Mouse (Mus musculus): Measurements from ENCODE around the gene Zfp385b. TPM values are rescaled to one million over a fixed set of nuclear protein-coding genes. Genes with fewer than 3 reads are reported as not detected.

Zfp385b gene
- polyA plus RNA-seq, 1 experiment: 0.28 TPM

- TF ChIP-seq USF1 (IDR thresholded peaks at IDR 0.05; ENCODE audit: low read depth) (no peak), TCF12 (IDR thresholded peaks at IDR 0.05; ENCODE audit: insufficient read depth, poor library complexity, severe bottlenecking) (no peak), CEBPB (IDR thresholded peaks at IDR 0.05; ENCODE audit: insufficient read depth, poor library complexity, severe bottlenecking) (no peak), MYOG (IDR thresholded peaks at IDR 0.05; ENCODE audit: control insufficient read depth in 1 of 3, insufficient read depth in 1 of 3, insufficient read length in 2 of 3, low read depth in 2 of 3) (no peak), REST (IDR thresholded peaks at IDR 0.05; ENCODE audit: insufficient read depth, insufficient read length) (no peak), POLR2A (IDR thresholded peaks at IDR 0.05; ENCODE audit: insufficient read length, low read depth) (no peak), E2F4 (IDR thresholded peaks at IDR 0.05; ENCODE audit: insufficient read depth) (no peak), MAX (IDR thresholded peaks at IDR 0.05; ENCODE audit: low read depth) (no peak), POLR2AphosphoS2 (IDR thresholded peaks at IDR 0.05; ENCODE audit: insufficient read length, low read depth) (no peak), SRF (IDR thresholded peaks at IDR 0.05; ENCODE audit: control insufficient read depth, insufficient read length, low read depth) (no peak), MYOD1 (IDR thresholded peaks at IDR 0.05; ENCODE audit: control insufficient read depth in 1 of 3, insufficient read length in 2 of 3, low read depth in 2 of 3) (no peak), TCF3 (IDR thresholded peaks at IDR 0.05; ENCODE audit: insufficient read length, low read depth) (no peak)
- no peak overlapping the region for H3K4me3 ChIP-seq
These were observed 361.0 kb downstream of the Zfp385b start for GRCm38 (mm10) chr2:77458431-77458830.

GRCm38 (mm10) chr2:77457120-77457519 lies 362.3 kb downstream of the Zfp385b start:
- TF ChIP-seq POLR2AphosphoS2 (IDR thresholded peaks at IDR 0.05; ENCODE audit: insufficient read length, low read depth) (no peak), REST (IDR thresholded peaks at IDR 0.05; ENCODE audit: insufficient read depth, insufficient read length) (no peak), TCF12 (IDR thresholded peaks at IDR 0.05; ENCODE audit: insufficient read depth, poor library complexity, severe bottlenecking) (no peak), MYOD1 (IDR thresholded peaks at IDR 0.05; ENCODE audit: control insufficient read depth in 1 of 3, insufficient read length in 2 of 3, low read depth in 2 of 3) (no peak), MAX (IDR thresholded peaks at IDR 0.05; ENCODE audit: low read depth) (no peak), USF1 (IDR thresholded peaks at IDR 0.05; ENCODE audit: low read depth) (no peak), TCF3 (IDR thresholded peaks at IDR 0.05; ENCODE audit: insufficient read length, low read depth) (no peak), POLR2A (IDR thresholded peaks at IDR 0.05; ENCODE audit: insufficient read length, low read depth) (no peak), CEBPB (IDR thresholded peaks at IDR 0.05; ENCODE audit: insufficient read depth, poor library complexity, severe bottlenecking) (no peak), SRF (IDR thresholded peaks at IDR 0.05; ENCODE audit: control insufficient read depth, insufficient read length, low read depth) (no peak), MYOG (IDR thresholded peaks at IDR 0.05; ENCODE audit: control insufficient read depth in 1 of 3, insufficient read depth in 1 of 3, insufficient read length in 2 of 3, low read depth in 2 of 3) (no peak), E2F4 (IDR thresholded peaks at IDR 0.05; ENCODE audit: insufficient read depth) (no peak)

More at GRCm38 (mm10) chr2:77458431-77458830, 361.0 kb downstream of the Zfp385b start:
- no peak overlapping the region for H3K4me2 ChIP-seq (ENCODE audit: low read depth)
- no peaks in the 10 kb centered on the region for H3K79me2 ChIP-seq (ENCODE audit: control insufficient read depth, insufficient read depth)
- H3ac ChIP-seq (ENCODE audit: control insufficient read depth, insufficient read length): no peak overlapping the region
- no peaks in the 10 kb centered on the region for H3K36me3 ChIP-seq (ENCODE audit: control insufficient read depth, insufficient read depth)
- H3K27me3 ChIP-seq (ENCODE audit: control insufficient read depth, insufficient read depth, insufficient read length): peaks cover 13% of the 10 kb centered on the region

GRCm38 (mm10) chr2:77456602-77457001 lies 362.8 kb downstream of the Zfp385b start:
- TF ChIP-seq MYOG (IDR thresholded peaks at IDR 0.05; ENCODE audit: control insufficient read depth in 1 of 3, insufficient read depth in 1 of 3, insufficient read length in 2 of 3, low read depth in 2 of 3) (no peak), POLR2A (IDR thresholded peaks at IDR 0.05; ENCODE audit: insufficient read length, low read depth) (no peak), TCF12 (IDR thresholded peaks at IDR 0.05; ENCODE audit: insufficient read depth, poor library complexity, severe bottlenecking) (no peak), MYOD1 (IDR thresholded peaks at IDR 0.05; ENCODE audit: control insufficient read depth in 1 of 3, insufficient read length in 2 of 3, low read depth in 2 of 3) (no peak), E2F4 (IDR thresholded peaks at IDR 0.05; ENCODE audit: insufficient read depth) (no peak), TCF3 (IDR thresholded peaks at IDR 0.05; ENCODE audit: insufficient read length, low read depth) (no peak), MAX (IDR thresholded peaks at IDR 0.05; ENCODE audit: low read depth) (no peak), USF1 (IDR thresholded peaks at IDR 0.05; ENCODE audit: low read depth) (no peak), POLR2AphosphoS2 (IDR thresholded peaks at IDR 0.05; ENCODE audit: insufficient read length, low read depth) (no peak), CEBPB (IDR thresholded peaks at IDR 0.05; ENCODE audit: insufficient read depth, poor library complexity, severe bottlenecking) (no peak), SRF (IDR thresholded peaks at IDR 0.05; ENCODE audit: control insufficient read depth, insufficient read length, low read depth) (no peak), REST (IDR thresholded peaks at IDR 0.05; ENCODE audit: insufficient read depth, insufficient read length) (no peak)

More at GRCm38 (mm10) chr2:77457120-77457519, 362.3 kb downstream of the Zfp385b start:
- H3K27me3 ChIP-seq (ENCODE audit: control insufficient read depth, insufficient read depth, insufficient read length): peaks cover 10% of the 10 kb centered on the region
- H3K4me3 ChIP-seq: no peak overlapping the region
- no peak overlapping the region for H3ac ChIP-seq (ENCODE audit: control insufficient read depth, insufficient read length)
- H3K36me3 ChIP-seq (ENCODE audit: control insufficient read depth, insufficient read depth): no peaks in the 10 kb centered on the region
- H3K79me2 ChIP-seq (ENCODE audit: control insufficient read depth, insufficient read depth): no peaks in the 10 kb centered on the region
- H3K4me2 ChIP-seq (ENCODE audit: low read depth): no peak overlapping the region

GRCm38 (mm10) chr2:77454341-77454937 lies 365.0 kb downstream of the Zfp385b start:
- H3K4me2 ChIP-seq (ENCODE audit: low read depth): no peak overlapping the region

More at GRCm38 (mm10) chr2:77456602-77457001, 362.8 kb downstream of the Zfp385b start:
- Histone ChIP-seq H3K4me2 (ENCODE audit: low read depth) (no peak overlapping the region), H3ac (ENCODE audit: control insufficient read depth, insufficient read length) (no peak overlapping the region), H3K36me3 (ENCODE audit: control insufficient read depth, insufficient read depth) (no peaks in the 10 kb centered on the region), H3K27me3 (ENCODE audit: control insufficient read depth, insufficient read depth, insufficient read length) (peaks cover 8% of the 10 kb centered on the region), H3K79me2 (ENCODE audit: control insufficient read depth, insufficient read depth) (no peaks in the 10 kb centered on the region), H3K4me3 (no peak overlapping the region)

More at GRCm38 (mm10) chr2:77454341-77454937, 365.0 kb downstream of the Zfp385b start:
- no peaks in the 10 kb centered on the region for H3K79me2 ChIP-seq (ENCODE audit: control insufficient read depth, insufficient read depth)
- TF ChIP-seq MYOD1 (IDR thresholded peaks at IDR 0.05; ENCODE audit: control insufficient read depth in 1 of 3, insufficient read length in 2 of 3, low read depth in 2 of 3): no peak
- no peak for TF ChIP-seq TCF12 (IDR thresholded peaks at IDR 0.05; ENCODE audit: insufficient read depth, poor library complexity, severe bottlenecking)
- TF ChIP-seq POLR2A (IDR thresholded peaks at IDR 0.05; ENCODE audit: insufficient read length, low read depth): no peak
- no peak for TF ChIP-seq SRF (IDR thresholded peaks at IDR 0.05; ENCODE audit: control insufficient read depth, insufficient read length, low read depth)
- no peak for TF ChIP-seq TCF3 (IDR thresholded peaks at IDR 0.05; ENCODE audit: insufficient read length, low read depth)
- no peak for TF ChIP-seq USF1 (IDR thresholded peaks at IDR 0.05; ENCODE audit: low read depth)
- no peak for TF ChIP-seq CEBPB (IDR thresholded peaks at IDR 0.05; ENCODE audit: insufficient read depth, poor library complexity, severe bottlenecking)
- TF ChIP-seq POLR2AphosphoS2 (IDR thresholded peaks at IDR 0.05; ENCODE audit: insufficient read length, low read depth): no peak
- no peak for TF ChIP-seq E2F4 (IDR thresholded peaks at IDR 0.05; ENCODE audit: insufficient read depth)
- no peak for TF ChIP-seq MYOG (IDR thresholded peaks at IDR 0.05; ENCODE audit: control insufficient read depth in 1 of 3, insufficient read depth in 1 of 3, insufficient read length in 2 of 3, low read depth in 2 of 3)
- no peak for TF ChIP-seq MAX (IDR thresholded peaks at IDR 0.05; ENCODE audit: low read depth)
- no peak for TF ChIP-seq REST (IDR thresholded peaks at IDR 0.05; ENCODE audit: insufficient read depth, insufficient read length)
- H3K4me3 ChIP-seq: no peak overlapping the region
- H3ac ChIP-seq (ENCODE audit: control insufficient read depth, insufficient read length): no peak overlapping the region
- peaks cover 5% of the 10 kb centered on the region for H3K27me3 ChIP-seq (ENCODE audit: control insufficient read depth, insufficient read depth, insufficient read length)
- no peaks in the 10 kb centered on the region for H3K36me3 ChIP-seq (ENCODE audit: control insufficient read depth, insufficient read depth)
